Mouse (Mus musculus) hindbrain, embryonic 14.5 days (tissue): ENCODE measurements around the gene Nelfb. TPM values are rescaled to one million over a fixed set of nuclear protein-coding genes. Genes with fewer than 3 reads are reported as not detected.

Experiments
- polyA plus RNA-seq: library from polyadenylated mRNA; unstranded; fragments of >200 nt; fragmentation: Nextera tagmentation; extraction: Ambion mirVana; gene quantifications from 2 replicates; pipeline ENCODE4 v1.2.1, GENCODE M21; 2014

Gene Nelfb
- polyA plus RNA-seq, 1 experiment from 2014 or later = 88.0 TPM

Other genes starting within 250 kb of the Nelfb start
- gene Dph7, start 249.1 kb downstream of the Nelfb start, polyA plus RNA-seq = 32.6 and 32.8 TPM in 2 replicates
- gene Mrpl41, start 236.4 kb downstream of the Nelfb start, polyA plus RNA-seq = 173 and 187 TPM in 2 replicates
- 2.4 and 3.7 TPM in 2 replicates for gene Pnpla7, start 235.5 kb downstream of the Nelfb start, polyA plus RNA-seq
- gene Nsmf, start 157.1 kb downstream of the Nelfb start, polyA plus RNA-seq = 117 and 126 TPM in 2 replicates
- gene Entpd8, start 131.2 kb downstream of the Nelfb start, polyA plus RNA-seq = 0.21 TPM in 1 of 2 replicates, not detected in the other
- gene Noxa1, start 116.3 kb downstream of the Nelfb start, polyA plus RNA-seq = not detected in 2 replicates
- 15.6 and 19.9 TPM in 2 replicates for gene Nrarp, start 30.7 kb downstream of the Nelfb start, polyA plus RNA-seq
- gene Tor4a, start 14.6 kb downstream of the Nelfb start, polyA plus RNA-seq = 2.0 and 2.2 TPM in 2 replicates
- not detected in 2 replicates for gene Stpg3, start 3.1 kb upstream of the Nelfb start, polyA plus RNA-seq
- gene Fam166a, start 7.3 kb upstream of the Nelfb start, polyA plus RNA-seq = not detected in 2 replicates
- 382 and 411 TPM in 2 replicates for gene Tubb4b, start 13.2 kb upstream of the Nelfb start, polyA plus RNA-seq
- not detected in 2 replicates for gene Slc34a3, start 22.9 kb upstream of the Nelfb start, polyA plus RNA-seq
- gene Rnf224, start 25.3 kb upstream of the Nelfb start, polyA plus RNA-seq = not detected in 2 replicates
- 166 and 177 TPM in 2 replicates for gene Rnf208, start 30.8 kb upstream of the Nelfb start, polyA plus RNA-seq
- gene Cysrt1, start 31.0 kb upstream of the Nelfb start, polyA plus RNA-seq = 0.59 TPM in 1 of 2 replicates, not detected in the other
- 2.9 and 5.3 TPM in 2 replicates for gene AL732309.1, start 35.4 kb upstream of the Nelfb start, polyA plus RNA-seq
- 9.8 and 12.5 TPM in 2 replicates for gene Tmem203, start 44.0 kb upstream of the Nelfb start, polyA plus RNA-seq
- 13.4 and 14.7 TPM in 2 replicates for gene Tprn, start 51.1 kb upstream of the Nelfb start, polyA plus RNA-seq
- 175 and 190 TPM in 2 replicates for gene Ssna1, start 60.9 kb upstream of the Nelfb start, polyA plus RNA-seq
- 113 and 114 TPM in 2 replicates for gene Anapc2, start 61.0 kb upstream of the Nelfb start, polyA plus RNA-seq
- gene Tmem210, start 76.7 kb upstream of the Nelfb start, polyA plus RNA-seq = not detected in 2 replicates
- gene Lrrc26, start 78.4 kb upstream of the Nelfb start, polyA plus RNA-seq = not detected in 2 replicates
- 57.2 and 68.4 TPM in 2 replicates for gene Grin1, start 107.7 kb upstream of the Nelfb start, polyA plus RNA-seq
- 51.6 and 66.0 TPM in 2 replicates for gene Man1b1, start 120.8 kb upstream of the Nelfb start, polyA plus RNA-seq
- gene Dpp7, start 144.9 kb upstream of the Nelfb start, polyA plus RNA-seq = 21.5 and 24.7 TPM in 2 replicates
- 6.3 and 6.8 TPM in 2 replicates for gene Uap1l1, start 154.2 kb upstream of the Nelfb start, polyA plus RNA-seq
- 10.0 and 10.8 TPM in 2 replicates for gene Sapcd2, start 160.8 kb upstream of the Nelfb start, polyA plus RNA-seq
- gene Entpd2, start 184.4 kb upstream of the Nelfb start, polyA plus RNA-seq = 2.6 and 3.3 TPM in 2 replicates
- gene Npdc1, start 187.9 kb upstream of the Nelfb start, polyA plus RNA-seq = 365 and 378 TPM in 2 replicates
- 0.37 TPM in 1 of 2 replicates, not detected in the other for gene Fut7, start 211.8 kb upstream of the Nelfb start, polyA plus RNA-seq
- 15.6 and 17.3 TPM in 2 replicates for gene Abca2, start 217.2 kb upstream of the Nelfb start, polyA plus RNA-seq
- 2.2 and 2.6 TPM in 2 replicates for gene Clic3, start 245.3 kb upstream of the Nelfb start, polyA plus RNA-seq
- gene Paxx, start 249.6 kb upstream of the Nelfb start, polyA plus RNA-seq = 93.1 and 109 TPM in 2 replicates